Mouse (Mus musculus): Measurements from ENCODE around the gene Whrn.

Whrn gene

GRCm38 (mm10) chr4:63411222-63411621, 84.6 kb downstream of the Whrn start:
- no peak for ATAC-seq (ENCODE audit: insufficient number of reproducible peaks, low FRiP score, low TSS enrichment)

GRCm38 (mm10) chr4:63410583-63410934, 85.2 kb downstream of the Whrn start:
- peak; percentile 71 for ATAC-seq (ENCODE audit: insufficient number of reproducible peaks, low FRiP score, low TSS enrichment)

- ATAC-seq (ENCODE audit: insufficient number of reproducible peaks, low FRiP score, low TSS enrichment): peak; percentile 29; the same call in 1 of the 2 replicates
These were observed 85.7 kb downstream of the Whrn start for GRCm38 (mm10) chr4:63409908-63410582.

- no peak for ATAC-seq (ENCODE audit: insufficient number of reproducible peaks, low FRiP score, low TSS enrichment)
These were observed 86.4 kb downstream of the Whrn start for GRCm38 (mm10) chr4:63409317-63409907.

- 0 out of 2 replicates have a peak, but pooled peaks have one; percentile 2 for ATAC-seq (ENCODE audit: insufficient number of reproducible peaks, low FRiP score, low TSS enrichment)
These were observed 87.1 kb downstream of the Whrn start for GRCm38 (mm10) chr4:63408649-63409048.

GRCm38 (mm10) chr4:63408247-63408646, 87.5 kb downstream of the Whrn start:
- ATAC-seq (ENCODE audit: insufficient number of reproducible peaks, low FRiP score, low TSS enrichment): 0 out of 2 replicates have a peak, but pooled peaks have one; percentile 1

GRCm38 (mm10) chr4:63405683-63406082, 90.1 kb downstream of the Whrn start:
- no peak for ATAC-seq (ENCODE audit: insufficient number of reproducible peaks, low FRiP score, low TSS enrichment)

- ATAC-seq (ENCODE audit: insufficient number of reproducible peaks, low FRiP score, low TSS enrichment): no peak
These were observed 90.7 kb downstream of the Whrn start for GRCm38 (mm10) chr4:63405051-63405450.

GRCm38 (mm10) chr4:63404205-63404604, 91.6 kb downstream of the Whrn start:
- no peak for ATAC-seq (ENCODE audit: insufficient number of reproducible peaks, low FRiP score, low TSS enrichment)

- ATAC-seq (ENCODE audit: insufficient number of reproducible peaks, low FRiP score, low TSS enrichment): no peak
These were observed 92.5 kb downstream of the Whrn start, which contains the start of gene Akna for GRCm38 (mm10) chr4:63403040-63403959. Akna (minus strand) TSS chr4:63403354.

GRCm38 (mm10) chr4:63402558-63402957, 93.2 kb downstream of the Whrn start:
- ATAC-seq (ENCODE audit: insufficient number of reproducible peaks, low FRiP score, low TSS enrichment): no peak

GRCm38 (mm10) chr4:63402056-63402455, 93.7 kb downstream of the Whrn start:
- ATAC-seq (ENCODE audit: insufficient number of reproducible peaks, low FRiP score, low TSS enrichment): no peak

- ATAC-seq (ENCODE audit: insufficient number of reproducible peaks, low FRiP score, low TSS enrichment): no peak
These were observed 94.2 kb downstream of the Whrn start for GRCm38 (mm10) chr4:63401620-63402019.

- ATAC-seq (ENCODE audit: insufficient number of reproducible peaks, low FRiP score, low TSS enrichment): no peak
These were observed 95.1 kb downstream of the Whrn start for GRCm38 (mm10) chr4:63400541-63401306.

GRCm38 (mm10) chr4:63399691-63400270, 96.0 kb downstream of the Whrn start:
- ATAC-seq (ENCODE audit: insufficient number of reproducible peaks, low FRiP score, low TSS enrichment): no peak

GRCm38 (mm10) chr4:63398854-63399609, 96.8 kb downstream of the Whrn start:
- no peak for ATAC-seq (ENCODE audit: insufficient number of reproducible peaks, low FRiP score, low TSS enrichment)

- ATAC-seq (ENCODE audit: insufficient number of reproducible peaks, low FRiP score, low TSS enrichment): no peak
These were observed 97.7 kb downstream of the Whrn start for GRCm38 (mm10) chr4:63397981-63398537.

- ATAC-seq (ENCODE audit: insufficient number of reproducible peaks, low FRiP score, low TSS enrichment): no peak
These were observed 104.5 kb downstream of the Whrn start for GRCm38 (mm10) chr4:63391322-63391721.

Measured in cerebellum, adult (tissue).